Mouse (Mus musculus): ENCODE data around the gene Selenow. TPM values are rescaled to one million over a fixed set of nuclear protein-coding genes. Genes with fewer than 3 reads are reported as not detected.

The Selenow gene
- polyA plus RNA-seq, 1 experiment: 1,744 TPM

DNA sequence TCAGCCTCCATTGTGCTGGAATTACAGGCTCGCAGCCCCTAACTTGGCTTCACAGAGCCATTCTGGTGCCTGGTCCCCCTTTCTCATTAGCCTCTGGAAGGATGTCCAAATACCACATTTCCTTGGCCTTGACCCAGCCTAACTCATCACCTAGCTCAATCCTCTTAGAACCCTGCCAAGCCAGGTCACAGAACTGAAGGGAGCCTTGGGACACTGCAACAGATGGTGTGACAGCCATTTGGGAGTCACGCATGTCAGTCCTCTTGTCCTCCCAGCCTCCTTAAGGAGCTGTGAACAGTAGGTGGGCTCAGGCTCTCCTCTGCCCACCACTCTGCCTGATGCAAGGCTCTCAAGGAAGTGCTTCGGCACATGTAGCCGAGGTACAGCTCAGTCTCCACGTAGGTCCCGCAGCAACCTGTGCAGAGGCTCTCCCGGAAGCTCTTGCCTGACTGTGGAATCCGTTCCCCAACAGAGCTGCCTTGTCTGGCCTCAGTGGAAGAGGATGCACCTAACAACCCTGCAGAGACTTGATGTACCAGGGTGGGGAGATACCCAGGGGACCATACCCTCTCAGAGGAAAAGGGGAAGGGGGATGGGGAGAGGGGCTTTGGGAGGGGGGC is 14.1 kb downstream of the Selenow start:
- DNase-seq (ENCODE audit: extremely low spot score in 1 of 2, low spot score in 1 of 2): no peak

DNA sequence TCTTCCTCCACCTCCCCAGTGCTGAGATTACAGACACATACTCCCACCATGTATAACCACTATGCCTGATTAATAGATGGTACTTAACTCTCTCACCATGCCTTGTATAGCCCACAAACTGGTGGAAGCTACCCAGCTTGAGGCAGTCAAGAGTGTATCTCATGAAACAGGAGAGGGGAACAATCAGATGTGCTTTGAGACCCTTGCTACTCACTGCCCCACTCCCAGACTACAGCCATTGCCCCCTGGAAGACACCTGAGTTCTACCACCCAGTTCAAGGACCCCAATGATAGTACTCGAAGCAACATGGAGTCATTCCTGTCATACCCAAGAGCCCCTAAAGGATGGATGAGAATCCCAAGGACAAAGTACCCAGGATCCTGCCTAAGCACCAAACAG is 15.6 kb downstream of the Selenow start:
- DNase-seq (ENCODE audit: extremely low spot score in 1 of 2, low spot score in 1 of 2): no peak

DNA sequence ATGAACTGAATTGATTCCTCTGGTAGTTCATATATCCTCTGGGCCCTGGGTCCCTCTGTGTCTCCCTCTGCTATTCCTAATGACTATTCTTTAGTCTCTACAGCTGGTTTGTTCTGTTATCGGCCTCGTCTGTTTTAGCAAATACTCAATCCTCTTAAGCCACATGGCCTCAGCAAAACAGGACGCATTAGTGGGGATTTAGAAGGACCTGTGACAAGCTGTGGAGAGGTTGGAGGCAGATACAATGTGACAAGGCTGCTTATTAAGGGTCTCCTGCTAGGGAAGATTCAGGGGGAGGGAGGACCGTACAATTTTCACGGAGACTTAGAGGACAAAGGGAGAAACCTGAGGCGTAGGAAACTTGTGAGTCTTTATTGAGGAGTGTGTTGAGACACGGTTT is 16.3 kb downstream of the Selenow start:
- DNase-seq (ENCODE audit: extremely low spot score in 1 of 2, low spot score in 1 of 2): no peak

DNA sequence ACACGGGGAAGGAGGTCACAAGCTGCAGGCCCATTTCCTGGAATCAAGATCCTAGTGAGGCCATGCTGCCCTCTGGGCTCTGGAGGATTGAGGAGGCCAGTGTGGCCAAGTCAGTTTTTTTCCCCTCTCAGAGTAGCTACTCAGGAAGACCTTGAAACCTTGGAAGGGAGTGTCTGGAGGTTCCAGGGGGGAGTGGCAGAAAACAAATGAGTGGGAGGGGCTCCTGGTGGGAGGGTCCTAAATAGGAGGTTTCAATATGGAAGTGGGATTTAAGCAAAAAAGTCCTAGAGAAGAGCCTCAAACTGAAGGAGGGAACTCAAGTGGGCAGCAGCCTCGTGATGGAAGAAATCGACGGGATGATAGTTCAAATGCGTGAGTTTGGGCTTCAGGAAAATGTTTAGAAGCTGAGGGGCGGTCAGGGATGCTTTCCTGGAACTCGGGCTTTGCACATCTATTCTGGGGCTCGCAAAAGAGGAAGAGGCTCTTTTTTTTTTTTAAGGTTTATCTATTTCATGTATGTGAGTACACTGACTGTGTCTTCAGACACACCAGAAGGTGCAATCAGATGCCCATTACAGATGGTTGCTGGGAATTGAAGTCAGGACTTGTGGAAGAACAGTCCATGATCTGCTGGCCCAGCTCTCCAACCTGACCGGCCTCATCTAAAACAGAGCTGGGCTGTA is 20.7 kb downstream of the Selenow start:
- no peak for DNase-seq (ENCODE audit: extremely low spot score in 1 of 2, low spot score in 1 of 2)

DNA sequence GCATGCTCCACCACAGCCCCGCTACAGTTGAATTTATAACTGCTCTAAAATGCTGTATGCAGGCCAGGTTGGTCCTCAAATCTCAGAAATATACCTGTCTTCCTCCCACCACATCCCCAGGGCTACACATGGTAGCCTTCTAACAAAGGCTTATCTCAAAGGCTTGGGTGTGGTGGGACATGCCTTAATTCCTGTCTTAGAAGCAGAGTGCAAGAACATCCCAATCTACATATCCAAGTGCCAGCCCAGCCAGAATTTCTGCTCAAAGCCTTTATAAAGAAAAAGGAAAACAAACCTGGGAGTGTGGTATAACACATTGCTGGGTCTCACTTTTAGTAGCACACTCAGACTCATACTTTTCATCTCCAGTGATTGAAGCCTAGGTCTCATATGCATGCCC is 28.0 kb downstream of the Selenow start:
- DNase-seq (ENCODE audit: extremely low spot score in 1 of 2, low spot score in 1 of 2): no peak

DNA sequence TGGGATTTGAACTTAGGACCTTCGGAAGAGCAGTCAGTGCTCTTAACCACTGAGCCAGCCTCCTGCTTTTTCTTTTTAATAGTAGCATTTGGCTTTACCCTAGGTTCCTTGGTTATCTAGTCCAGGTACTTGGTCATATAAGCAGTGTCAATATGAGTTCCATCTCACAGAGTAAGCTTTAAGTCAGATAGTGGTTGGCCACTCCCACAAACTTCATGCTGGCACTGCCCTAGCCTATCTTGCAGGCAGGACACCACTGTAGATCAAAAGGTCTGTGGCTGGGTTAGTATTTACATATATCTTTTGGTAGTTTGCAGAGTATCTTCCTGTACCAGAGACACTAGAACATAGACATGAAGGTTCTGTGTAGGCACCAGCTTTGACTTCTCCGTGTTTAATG is 38.1 kb downstream of the Selenow start:
- DNase-seq (ENCODE audit: extremely low spot score in 1 of 2, low spot score in 1 of 2): no peak

DNA sequence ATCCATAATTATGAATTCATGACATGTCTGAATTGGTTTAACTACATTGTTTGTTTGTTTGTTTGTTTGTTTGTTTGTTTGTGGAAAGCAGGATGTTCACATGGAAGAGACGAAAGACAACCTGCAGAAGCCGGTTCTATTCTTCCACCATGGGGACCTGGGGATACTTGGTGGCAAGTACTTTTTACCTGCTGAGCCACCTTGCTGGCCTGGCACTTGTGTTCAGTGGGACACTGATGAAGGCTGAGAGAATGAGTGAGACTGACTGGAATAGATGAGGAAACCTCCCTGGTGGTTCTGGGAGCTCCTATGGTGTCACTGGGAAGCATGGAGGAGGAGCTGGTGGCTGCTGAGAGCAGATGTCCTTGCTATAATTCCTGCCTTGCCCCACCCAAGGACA is 39.9 kb downstream of the Selenow start, which contains the start of gene Crxos:
Gene Crxos (plus strand): TSS at position 301 of the 400 bp plus-strand sequence.
- no peak for DNase-seq (ENCODE audit: extremely low spot score in 1 of 2, low spot score in 1 of 2)

DNA sequence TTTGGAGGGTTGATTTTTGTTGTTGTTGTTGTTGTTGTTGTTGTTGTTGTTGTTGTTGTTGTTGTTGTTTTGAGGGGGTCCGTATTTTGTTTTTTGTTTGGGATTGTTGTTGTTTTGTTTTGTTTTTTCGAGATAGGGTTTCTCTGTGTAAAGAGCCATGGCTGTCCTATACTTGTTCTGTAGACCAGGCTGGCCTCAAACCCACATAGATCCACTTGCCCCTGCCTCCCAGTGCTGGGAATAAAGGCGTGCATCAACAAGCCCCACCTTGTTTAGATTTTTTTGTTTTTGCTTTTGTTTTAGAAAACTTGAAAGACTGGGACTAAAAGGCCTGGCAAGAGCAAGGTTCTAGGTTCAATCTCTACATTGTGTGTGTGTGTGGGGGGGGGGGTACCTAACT is 40.4 kb downstream of the Selenow start:
- no peak for DNase-seq (ENCODE audit: extremely low spot score in 1 of 2, low spot score in 1 of 2)

DNA sequence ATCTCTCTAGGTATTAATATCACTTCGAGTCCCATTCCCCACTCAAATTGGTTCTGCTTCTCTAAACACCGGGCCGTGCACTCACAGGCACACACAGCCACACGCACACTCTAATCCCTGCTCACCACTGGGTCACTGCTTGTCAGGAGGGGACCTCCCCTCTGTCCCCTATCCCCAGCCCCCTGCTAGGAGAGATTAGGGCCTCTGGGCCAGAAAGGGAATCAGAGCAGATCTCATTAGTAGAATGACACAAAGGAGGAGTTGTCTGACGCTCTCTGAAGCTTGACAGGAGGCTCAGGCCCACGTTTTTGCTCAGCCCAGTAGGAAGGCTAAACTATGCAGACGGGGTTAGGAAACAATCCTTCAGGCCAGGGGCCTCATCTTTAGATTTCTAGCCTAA is 40.8 kb downstream of the Selenow start:
- DNase-seq (ENCODE audit: extremely low spot score in 1 of 2, low spot score in 1 of 2): no peak

DNA sequence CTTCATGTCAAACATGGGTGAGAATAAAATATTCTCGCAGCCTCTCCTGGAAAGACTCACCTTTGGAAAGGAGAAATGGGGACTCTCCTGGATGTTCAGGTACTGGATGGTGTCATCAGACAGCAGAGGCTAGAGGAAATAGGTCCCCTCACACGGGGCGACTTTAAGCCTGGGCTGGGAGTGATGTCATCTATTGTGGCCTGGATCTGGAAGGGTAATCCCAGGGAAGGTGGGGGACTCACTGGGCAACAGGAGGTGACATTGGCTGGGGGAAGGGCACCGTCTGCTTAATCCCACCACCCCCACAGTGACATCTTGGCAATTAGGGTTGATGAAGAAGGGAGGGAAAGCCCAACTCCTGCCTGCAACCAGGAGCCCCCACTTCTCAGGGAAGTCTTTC is 42.4 kb downstream of the Selenow start, which contains the start of gene Crx:
Gene Crx (minus strand): TSS at position 213 of the 400 bp plus-strand sequence.
- DNase-seq (ENCODE audit: extremely low spot score in 1 of 2, low spot score in 1 of 2): no peak

Other genes starting within 250 kb of the Selenow start
- not detected in 2 replicates for gene Obox5, start 172.3 kb downstream of the Selenow start, polyA plus RNA-seq (2012; rRNA removed)
- not detected in 2 replicates for gene Obox6, start 82.7 kb downstream of the Selenow start, polyA plus RNA-seq (2012; rRNA removed)
- gene Crx, start 42.4 kb downstream of the Selenow start, polyA plus RNA-seq (2012; rRNA removed): 0.04 TPM in 1 of 2 replicates, not detected in the other
- 0.28 TPM in 1 of 2 replicates, not detected in the other for gene Crxos, start 39.8 kb downstream of the Selenow start, polyA plus RNA-seq (2012; rRNA removed)
- gene Nop53, start 23.7 kb upstream of the Selenow start, polyA plus RNA-seq (2012; rRNA removed): 104 and 109 TPM in 2 replicates
- gene Ehd2, start 45.2 kb upstream of the Selenow start, polyA plus RNA-seq (2012; rRNA removed): 5.0 and 5.6 TPM in 2 replicates
- 10.2 and 10.6 TPM in 2 replicates for gene Bicra, start 125.5 kb upstream of the Selenow start, polyA plus RNA-seq (2012; rRNA removed)
- gene Zfp541, start 139.4 kb upstream of the Selenow start, polyA plus RNA-seq (2012; rRNA removed): 0.40 and 0.42 TPM in 2 replicates
- 368 and 442 TPM in 2 replicates for gene Napa, start 176.1 kb upstream of the Selenow start, polyA plus RNA-seq (2012; rRNA removed)
- gene Kptn, start 197.5 kb upstream of the Selenow start, polyA plus RNA-seq (2012; rRNA removed): 50.7 and 58.1 TPM in 2 replicates
- 122 and 124 TPM in 2 replicates for gene Slc8a2, start 207.4 kb upstream of the Selenow start, polyA plus RNA-seq (2012; rRNA removed)